Mouse (Mus musculus): Measurements from ENCODE around the gene Celf1.

The Celf1 gene

GRCm38 (mm10) chr2:90939750-90940149, 432 bp upstream of the Celf1 start:
- DNase-seq (ENCODE audit: inconsistent ontology term), result no peak

GRCm38 (mm10) chr2:90941744-90942143, 1.6 kb downstream of the Celf1 start:
- no peak for DNase-seq (ENCODE audit: inconsistent ontology term)

- no peak for DNase-seq (ENCODE audit: inconsistent ontology term)
Observed at GRCm38 (mm10) chr2:90950149-90950548, 10.0 kb downstream of the Celf1 start.

- no peak for DNase-seq (ENCODE audit: inconsistent ontology term)
Observed at GRCm38 (mm10) chr2:90950582-90951194, 10.5 kb downstream of the Celf1 start.

GRCm38 (mm10) chr2:90953461-90953860, 13.3 kb downstream of the Celf1 start:
- no peak for DNase-seq (ENCODE audit: inconsistent ontology term)

- no peak for DNase-seq (ENCODE audit: inconsistent ontology term)
Observed at GRCm38 (mm10) chr2:90956053-90956452, 15.9 kb downstream of the Celf1 start.

GRCm38 (mm10) chr2:90958856-90959255, 18.7 kb downstream of the Celf1 start:
- no peak for DNase-seq (ENCODE audit: inconsistent ontology term)

- DNase-seq (ENCODE audit: inconsistent ontology term), result no peak
Observed at GRCm38 (mm10) chr2:90960012-90960411, 19.8 kb downstream of the Celf1 start.

- no peak for DNase-seq (ENCODE audit: inconsistent ontology term)
Observed at GRCm38 (mm10) chr2:90963304-90963703, 23.1 kb downstream of the Celf1 start.

GRCm38 (mm10) chr2:90964811-90965465, 24.8 kb downstream of the Celf1 start:
- DNase-seq (ENCODE audit: inconsistent ontology term), result no peak

- DNase-seq (ENCODE audit: inconsistent ontology term), result peak; percentile 35
Observed at GRCm38 (mm10) chr2:90965466-90966080, 25.4 kb downstream of the Celf1 start.

GRCm38 (mm10) chr2:90970606-90971005, 30.4 kb downstream of the Celf1 start:
- no peak for DNase-seq (ENCODE audit: inconsistent ontology term)

- no peak for DNase-seq (ENCODE audit: inconsistent ontology term)
Observed at GRCm38 (mm10) chr2:90974101-90974500, 33.9 kb downstream of the Celf1 start.

- no peak for DNase-seq (ENCODE audit: inconsistent ontology term)
Observed at GRCm38 (mm10) chr2:90975181-90975835, 35.1 kb downstream of the Celf1 start.

GRCm38 (mm10) chr2:90976590-90976989, 36.4 kb downstream of the Celf1 start:
- no peak for DNase-seq (ENCODE audit: inconsistent ontology term)

GRCm38 (mm10) chr2:90977291-90977690, 37.1 kb downstream of the Celf1 start:
- no peak for DNase-seq (ENCODE audit: inconsistent ontology term)

GRCm38 (mm10) chr2:90986055-90986454, 45.9 kb downstream of the Celf1 start:
- DNase-seq (ENCODE audit: inconsistent ontology term), result no peak

- no peak for DNase-seq (ENCODE audit: inconsistent ontology term)
Observed at GRCm38 (mm10) chr2:91008536-91008935, 68.4 kb downstream of the Celf1 start.

- DNase-seq (ENCODE audit: inconsistent ontology term), result no peak
Observed at GRCm38 (mm10) chr2:91013881-91014280, 73.7 kb downstream of the Celf1 start.

GRCm38 (mm10) chr2:91015386-91015785, 75.2 kb downstream of the Celf1 start:
- DNase-seq (ENCODE audit: inconsistent ontology term), result no peak

- DNase-seq (ENCODE audit: inconsistent ontology term), result no peak
Observed at GRCm38 (mm10) chr2:91018061-91018788, 78.0 kb downstream of the Celf1 start.

- no peak for DNase-seq (ENCODE audit: inconsistent ontology term)
Observed at GRCm38 (mm10) chr2:91019911-91020310, 79.7 kb downstream of the Celf1 start.

Data from Muller cell, postnatal 12 days (primary cell).